Mouse (Mus musculus): Measurements from ENCODE around the gene Ttc27.

DNA sequence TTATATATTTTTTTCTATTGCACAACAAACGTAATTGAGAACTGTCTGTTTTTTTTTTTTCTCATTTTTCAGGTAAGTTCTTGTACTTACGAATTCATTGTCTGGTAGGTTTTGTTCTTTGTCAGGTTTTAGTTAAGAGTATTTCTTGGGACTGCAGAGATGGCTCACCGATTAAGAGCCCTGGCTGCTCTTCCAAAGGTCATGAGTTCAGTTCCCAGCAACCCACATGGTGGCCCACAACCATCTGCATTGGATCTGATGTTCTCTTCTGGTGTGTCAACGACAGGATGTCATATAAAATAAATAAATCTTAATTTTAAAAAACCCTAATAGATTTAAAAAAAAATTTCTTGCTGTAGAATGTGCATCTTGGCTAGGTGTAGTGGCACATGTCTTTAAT, 28.1 kb upstream of the Ttc27 start:
- TF ChIP-seq EP300 (IDR thresholded peaks at IDR 0.05; ENCODE audit: insufficient read depth, low read depth, low read length) (no peak), CTCF (IDR thresholded peaks at IDR 0.05; ENCODE audit: low read depth, low read length) (no peak)
